Mouse (Mus musculus): ENCODE measurements at regions not wholly inside any gene's neighbourhood (a gene's known extent, or its start where the extent isn't known, plus 50 kb on each side); places are given as distances from the start of the nearest gene placed in this dataset.

GRCm38 (mm10) chr1:154961271-154961670, 77.0 kb upstream of the Cacna1e start:
- TF ChIP-seq GATA1 (IDR thresholded peaks at IDR 0.05; ENCODE audit: low read length) (no peak), TAL1 (IDR thresholded peaks at IDR 0.05; ENCODE audit: low read length) (no peak)

Data from erythroblast, embryonic 14.5 days (primary cell).